Mouse (Mus musculus) liver, postnatal 0 days (tissue): ENCODE data around the gene Rasal1. TPM values are rescaled to one million over a fixed set of nuclear protein-coding genes. Genes with fewer than 3 reads are reported as not detected.

Experiments
- ATAC-seq: fragments of 200-750 bp; cut with Nextera tagmentation; 2 replicates; pipeline ENCODE4 v1.8.0; 2017; ENCODE audit warnings: mild to moderate bottlenecking, moderate library complexity
- DNase-seq: peaks from one replicate; pipeline ENCODE4 v3.0.0-alpha.2; 2016
- H3K27ac ChIP-seq: fragments of 300-500 bp; sonication (generic); 2 replicates; pipeline ENCODE4 v1.5.1; 2014; ENCODE audit warnings: antibody characterized with exemption, moderate library complexity, mild to moderate bottlenecking, low read depth
- H3K27me3 ChIP-seq: fragments of 300-500 bp; sonication (generic); 2 replicates; pipeline ENCODE4 v1.6.1; 2014; ENCODE audit warnings: low read length, control low read depth, mixed read lengths; ENCODE audit not compliant: insufficient read depth
- H3K36me3 ChIP-seq: fragments of 300-500 bp; sonication (generic); replicated peaks from 2 replicates; pipeline ENCODE4 v1.6.1; 2014; ENCODE audit warnings: mild to moderate bottlenecking, control low read depth, low read length, moderate library complexity, mixed read lengths; ENCODE audit not compliant: insufficient read depth
- H3K4me1 ChIP-seq: fragments of 300-500 bp; sonication (generic); 2 replicates; pipeline ENCODE4 v1.6.1; 2014; ENCODE audit warnings: antibody characterized with exemption, mild to moderate bottlenecking, control low read depth; ENCODE audit not compliant: insufficient read depth
- H3K4me2 ChIP-seq: fragments of 300-500 bp; sonication (generic); 2 replicates; pipeline ENCODE4 v1.6.1; 2014; ENCODE audit warnings: low read depth, mild to moderate bottlenecking, low read length, moderate library complexity, mixed read lengths
- H3K4me3 ChIP-seq: fragments of 300-500 bp; sonication (generic); 2 replicates; pipeline ENCODE4 v1.5.1; 2014; ENCODE audit warnings: low read depth, low read length
- H3K9ac ChIP-seq: fragments of 300-500 bp; sonication (generic); replicated peaks from 2 replicates; pipeline ENCODE4 v1.6.1; 2014; ENCODE audit warnings: mild to moderate bottlenecking, moderate library complexity
- H3K9me3 ChIP-seq: fragments of 300-500 bp; sonication (generic); 2 replicates; pipeline ENCODE4 v1.6.1; 2016; ENCODE audit warnings: mild to moderate bottlenecking, control low read depth, low read length, mixed read lengths
- CTCF ChIP-seq: sonication (generic); IDR thresholded peaks from 2 replicates; pipeline ENCODE4 v1.5.1; 2016; ENCODE audit warnings: antibody characterized with exemption, low read depth
- EP300 ChIP-seq: IDR thresholded peaks from 2 replicates; pipeline ENCODE4 v1.6.1; 2016; ENCODE audit warnings: antibody characterized with exemption, low read depth, mild to moderate bottlenecking
- WGBS: fragments of 180-500 bp; shearing (Covaris S2); extraction: QIAGEN DNeasy Blood & Tissue Kit; methylation state at CpG from one replicate; pipeline ENCODE4 v1.1.7; 2014; ENCODE audit not compliant: insufficient replicate concordance; 5-methylcytosine and 5-hydroxymethylcytosine counted together
- polyA plus RNA-seq: library from polyadenylated mRNA; unstranded; fragments of >200 nt; fragmentation: Nextera tagmentation; extraction: Ambion mirVana; gene quantifications from 2 replicates; pipeline ENCODE4 v1.2.1, GENCODE M21; 2015

Gene Rasal1
- polyA plus RNA-seq, 1 experiment from 2014 or later: 0.20 TPM

DNA sequence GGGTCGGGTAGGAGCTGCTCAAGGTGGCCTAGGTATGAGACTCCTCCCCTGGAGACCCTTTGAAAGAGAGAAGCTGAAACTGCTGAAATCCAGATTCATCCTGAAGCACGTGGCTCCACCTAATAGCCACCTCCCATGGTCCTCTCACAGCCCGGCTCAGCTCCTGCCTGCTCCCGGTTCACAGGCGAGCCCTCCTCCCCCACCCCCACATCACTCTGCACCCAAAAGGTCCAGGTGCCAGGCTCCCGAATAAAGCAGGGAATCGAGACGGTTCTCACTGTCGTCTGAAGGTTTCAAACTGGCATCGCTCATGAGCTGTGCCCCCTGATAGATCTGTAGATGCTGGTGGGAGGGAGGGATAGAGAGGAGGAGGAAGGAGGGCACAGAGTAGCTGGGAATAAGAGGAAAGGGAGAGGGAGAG lies 43.4 kb upstream of the Rasal1 start:
- Histone ChIP-seq H3K4me1 (peaks cover 9% of the 10 kb centered on the region), H3K36me3 (no peaks in the 10 kb centered on the region), H3K4me3 (peak overlapping the region; percentile 21), H3K9ac (peak overlapping the region; percentile 31; the same call in 1 of the 2 replicates), H3K27ac (0 out of 2 replicates have a peak overlapping the region, but pooled peaks have one; percentile 19), H3K9me3 (no peaks in the 10 kb centered on the region), H3K4me2 (peak overlapping the region; percentile 63), H3K27me3 (no peaks in the 10 kb centered on the region)
- no peak for TF ChIP-seq EP300
- no peak for TF ChIP-seq CTCF
- ATAC-seq (peak; percentile 54), DNase-seq (no peak)
- WGBS: 7% methylated on average over 10 of the region's 10 CpGs

GRCm38 (mm10) chr5:120605688-120606087 lies 42.9 kb upstream of the Rasal1 start:
- H3K4me1 ChIP-seq: peaks cover 5% of the 10 kb centered on the region; the same call in 1 of the 2 replicates
- peak; percentile 93 for DNase-seq
- H3K4me2 ChIP-seq: peak overlapping the region; percentile 63
- ATAC-seq: peak; percentile 75
- no peak overlapping the region for H3K9ac ChIP-seq
- TF ChIP-seq CTCF (peak; percentile 95), EP300 (no peak)
- WGBS: 2% methylated on average over 8 of the region's 8 CpGs
- peak overlapping the region; percentile 21 for H3K4me3 ChIP-seq
- H3K27ac ChIP-seq: no peak overlapping the region
- no peaks in the 10 kb centered on the region for H3K9me3 ChIP-seq
- no peaks in the 10 kb centered on the region for H3K36me3 ChIP-seq
- H3K27me3 ChIP-seq: no peaks in the 10 kb centered on the region

GRCm38 (mm10) chr5:120606590-120607200 lies 41.9 kb upstream of the Rasal1 start:
- H3K9ac ChIP-seq: no peak overlapping the region
- DNase-seq: no peak
- no peaks in the 10 kb centered on the region for H3K36me3 ChIP-seq
- no peak overlapping the region for H3K27ac ChIP-seq
- no peak for ATAC-seq
- H3K27me3 ChIP-seq: no peaks in the 10 kb centered on the region
- no peak overlapping the region for H3K4me3 ChIP-seq
- peaks cover 13% of the 10 kb centered on the region for H3K4me1 ChIP-seq
- H3K9me3 ChIP-seq: no peaks in the 10 kb centered on the region
- no peak for TF ChIP-seq CTCF
- TF ChIP-seq EP300: no peak
- WGBS: 75% methylated on average over 25 of the region's 25 CpGs
- H3K4me2 ChIP-seq: no peak overlapping the region

GRCm38 (mm10) chr5:120607335-120607734 lies 41.3 kb upstream of the Rasal1 start:
- Histone ChIP-seq H3K27ac (no peak overlapping the region), H3K9ac (no peak overlapping the region), H3K9me3 (no peaks in the 10 kb centered on the region), H3K4me1 (peaks cover 15% of the 10 kb centered on the region), H3K36me3 (no peaks in the 10 kb centered on the region), H3K27me3 (no peaks in the 10 kb centered on the region), H3K4me2 (no peak overlapping the region), H3K4me3 (no peak overlapping the region)
- ATAC-seq (no peak), DNase-seq (no peak)
- WGBS: 68% methylated on average over 3 of the region's 3 CpGs
- no peak for TF ChIP-seq EP300
- TF ChIP-seq CTCF: no peak

GRCm38 (mm10) chr5:120609246-120609775 lies 39.3 kb upstream of the Rasal1 start:
- H3K27ac ChIP-seq: no peak overlapping the region
- no peak overlapping the region for H3K4me2 ChIP-seq
- no peak for TF ChIP-seq CTCF
- no peak for TF ChIP-seq EP300
- H3K27me3 ChIP-seq: no peaks in the 10 kb centered on the region
- DNase-seq (no peak), ATAC-seq (no peak)
- no peak overlapping the region for H3K9ac ChIP-seq
- H3K4me1 ChIP-seq: peaks cover 21% of the 10 kb centered on the region
- 77% methylated on average over 16 of the region's 16 CpGs for WGBS
- no peak overlapping the region for H3K4me3 ChIP-seq
- H3K9me3 ChIP-seq: no peaks in the 10 kb centered on the region
- no peaks in the 10 kb centered on the region for H3K36me3 ChIP-seq

- TF ChIP-seq EP300: no peak
- TF ChIP-seq CTCF: no peak
- H3K9me3 ChIP-seq: no peaks in the 10 kb centered on the region
- H3K9ac ChIP-seq: no peak overlapping the region
- no peak for DNase-seq
- H3K4me1 ChIP-seq: peaks cover 19% of the 10 kb centered on the region
- H3K36me3 ChIP-seq: 0 out of 2 replicates have a peak, but pooled peaks cover 3% of the 10 kb centered on the region
- no peak overlapping the region for H3K4me3 ChIP-seq
- H3K4me2 ChIP-seq: peak overlapping the region; percentile 94; the same call in 1 of the 2 replicates
- no peak for ATAC-seq
- WGBS: 82% methylated on average over 5 of the region's 5 CpGs
- H3K27me3 ChIP-seq: no peaks in the 10 kb centered on the region
- H3K27ac ChIP-seq: no peak overlapping the region
Observed at GRCm38 (mm10) chr5:120610906-120611305, 37.7 kb upstream of the Rasal1 start.
